Mouse (Mus musculus): ENCODE data around the gene Eps8l1.
A peak's percentile ranks its signal among the peaks of the same experiment; 100 is the strongest.
"Not testable (repeated sequence)": the region's sequence is repeated elsewhere in the genome, so short reads cannot be mapped to it uniquely, and the experiment has no call there.

The Eps8l1 gene

DNA sequence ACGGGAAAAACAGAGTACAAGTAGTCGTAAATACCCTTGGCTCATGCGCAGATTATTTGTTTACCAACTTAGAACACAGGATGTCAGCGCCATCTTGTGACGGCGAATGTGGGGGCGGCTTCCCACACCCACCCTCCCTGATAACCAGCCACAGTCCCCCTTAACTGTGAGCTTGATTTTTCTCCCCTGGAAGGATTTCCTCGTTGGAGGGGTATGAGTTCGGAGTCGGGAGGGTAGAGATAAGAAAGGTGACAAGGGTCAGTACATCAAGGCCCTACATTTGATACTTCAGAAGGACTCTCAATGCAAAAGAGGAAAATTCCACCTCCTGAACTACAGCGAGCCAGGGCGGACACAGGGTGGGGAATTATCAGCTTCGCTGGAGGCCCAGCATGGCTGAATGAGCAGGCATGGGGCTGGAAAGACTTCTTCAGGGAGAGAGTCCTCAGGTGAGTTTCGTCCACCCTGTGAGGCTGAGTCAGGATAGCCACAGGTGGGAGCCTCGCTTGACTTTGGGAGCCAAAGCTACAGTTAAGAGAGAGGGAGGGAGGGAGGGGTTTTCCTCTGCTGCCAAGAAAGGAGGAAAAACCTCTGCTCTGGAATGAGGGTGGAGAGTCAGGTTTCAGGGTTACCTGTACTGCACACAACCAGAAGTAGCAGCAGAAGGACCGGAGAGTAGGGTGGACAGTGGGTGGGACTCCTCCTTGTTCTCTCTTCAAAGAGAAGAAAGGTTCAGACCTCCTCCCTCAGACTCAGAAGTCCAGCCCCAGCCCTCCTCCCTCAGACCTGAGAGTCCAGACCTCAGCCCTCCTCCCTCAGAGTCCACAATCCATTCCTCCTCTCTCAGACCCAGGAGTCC is at the start of gene Eps8l1:
Eps8l1 (plus strand) TSS at position 99 of the 859 bp plus-strand sequence.
- DNase-seq (ENCODE audit: low read depth in 1 of 2, low spot score in 2 of 2) = no peak

DNA sequence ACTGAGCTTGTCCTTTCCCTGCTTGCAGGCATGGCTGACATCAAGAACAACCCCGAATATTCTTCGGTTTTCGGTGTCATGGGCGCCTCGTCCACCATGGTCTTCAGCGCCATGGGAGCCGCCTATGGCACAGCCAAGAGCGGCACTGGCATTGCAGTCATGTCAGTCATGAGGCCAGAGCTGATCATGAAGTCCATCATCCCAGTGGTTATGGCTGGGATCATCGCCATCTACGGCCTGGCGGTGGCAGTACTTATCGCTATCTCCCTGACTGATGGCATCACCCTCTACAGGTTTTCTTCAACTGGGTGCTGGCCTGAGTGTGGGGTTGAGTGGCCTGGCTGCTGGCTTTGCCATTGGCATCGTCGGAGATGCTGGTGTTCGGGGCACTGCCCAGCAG is 48.1 kb upstream of the Eps8l1 start:
- DNase-seq (ENCODE audit: low read depth in 1 of 2, low spot score in 2 of 2) = not testable (repeated sequence)

DNA sequence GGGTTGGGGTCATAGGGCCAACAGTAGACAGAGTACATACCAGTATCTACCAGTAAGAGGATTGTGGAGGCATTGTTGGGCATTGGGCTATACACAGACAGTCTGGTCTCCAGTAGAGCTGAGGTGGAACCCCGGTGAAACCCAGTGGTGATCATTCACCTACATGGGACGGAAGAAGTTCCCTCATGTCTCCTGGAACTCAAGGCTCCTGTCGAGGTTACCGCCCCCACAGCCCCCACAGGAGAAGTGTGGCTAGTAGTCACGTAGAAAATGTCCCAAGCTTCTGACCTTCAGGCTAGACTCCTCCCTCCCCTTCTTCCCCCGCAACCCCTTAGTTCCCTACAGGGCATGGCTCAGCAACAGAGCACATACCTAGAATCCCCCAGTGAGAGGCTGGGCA is 40.8 kb upstream of the Eps8l1 start:
- no peak for DNase-seq (ENCODE audit: low read depth in 1 of 2, low spot score in 2 of 2)

DNA sequence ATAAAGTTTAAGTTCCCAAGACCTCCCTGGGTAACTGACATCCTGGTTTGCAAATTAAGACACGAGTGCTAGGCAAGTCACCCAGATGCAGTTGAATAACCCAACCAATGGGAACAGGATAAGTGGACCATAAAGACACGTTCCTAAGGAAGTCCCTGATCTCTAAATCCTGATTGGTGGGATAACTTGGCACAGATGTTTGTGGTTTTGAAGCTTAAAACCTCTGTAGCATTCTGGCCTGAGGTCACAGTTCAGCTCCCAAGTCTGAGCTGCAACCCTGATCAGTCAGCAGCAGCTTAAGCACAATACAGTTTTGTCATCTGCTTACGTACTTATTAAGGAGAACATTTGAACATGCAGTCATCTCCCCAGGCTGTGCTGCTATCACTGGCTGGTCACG is 40.2 kb upstream of the Eps8l1 start:
- DNase-seq (ENCODE audit: low read depth in 1 of 2, low spot score in 2 of 2) = no peak

DNA sequence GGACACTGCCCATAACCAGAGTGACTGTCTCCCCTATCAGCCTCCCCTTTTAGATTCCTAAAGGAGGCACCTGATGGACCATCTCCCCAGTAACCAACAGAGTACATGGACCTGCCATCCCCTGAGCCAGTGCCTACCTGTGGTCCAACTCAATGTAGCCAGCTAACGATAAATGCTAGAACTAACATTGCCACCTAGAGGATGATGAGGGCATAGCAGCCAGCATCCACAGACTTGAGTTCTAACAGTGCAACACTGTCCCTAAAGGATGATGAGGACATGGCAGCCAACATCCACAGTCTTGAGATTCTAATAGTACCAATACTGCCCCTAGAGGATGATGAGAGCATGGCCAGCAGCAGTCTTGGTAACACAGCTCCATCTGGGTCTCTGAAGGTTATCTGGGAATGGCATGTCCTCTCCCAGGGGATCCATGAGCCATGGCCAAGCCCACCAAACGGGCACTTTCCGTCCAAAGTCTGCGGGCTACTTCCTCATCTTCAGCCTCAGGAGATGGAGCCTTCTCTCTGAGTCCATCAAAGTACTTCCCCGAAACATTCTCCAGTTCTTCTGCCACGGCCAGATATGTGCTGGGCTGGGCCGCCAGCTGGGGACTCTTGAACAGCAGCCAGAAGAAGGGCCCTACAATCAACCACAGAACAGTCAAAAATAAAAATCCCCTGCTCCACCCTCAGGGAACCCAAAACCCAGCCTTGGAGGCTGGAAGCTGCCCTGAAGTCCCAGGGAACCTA is 33.1 kb upstream of the Eps8l1 start:
- peak; percentile 53 to 77 for DNase-seq (ENCODE audit: low read depth in 1 of 2, low spot score in 2 of 2)

DNA sequence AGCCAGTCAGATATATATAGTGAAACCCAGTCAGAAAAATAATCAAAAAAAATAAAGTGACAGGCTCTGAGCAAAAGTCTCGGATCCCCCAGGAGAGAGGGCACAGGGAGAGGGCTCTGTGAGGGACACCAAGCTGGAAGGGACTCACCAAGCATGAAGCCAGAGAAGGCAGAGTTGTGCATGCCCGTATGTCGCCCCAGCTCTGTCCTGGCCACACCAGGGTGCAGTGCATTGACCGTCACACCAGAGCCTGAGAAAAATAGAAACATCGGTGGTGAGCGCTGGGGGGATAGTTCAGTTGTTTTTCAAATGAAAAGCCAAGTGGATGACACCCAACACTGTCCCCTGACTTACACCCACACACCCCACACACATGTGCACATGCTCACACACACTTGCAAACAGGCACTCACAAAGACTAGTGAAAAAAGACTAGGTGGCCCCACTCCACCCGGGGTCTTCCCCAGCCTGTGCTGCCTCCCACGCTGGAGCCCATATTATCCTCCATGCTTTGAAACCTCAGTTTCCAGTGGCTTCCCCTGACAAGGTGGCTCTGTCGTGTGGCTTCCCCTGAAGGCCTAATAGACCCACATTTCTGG is 30.1 kb upstream of the Eps8l1 start:
- no peak for DNase-seq (ENCODE audit: low read depth in 1 of 2, low spot score in 2 of 2)

DNA sequence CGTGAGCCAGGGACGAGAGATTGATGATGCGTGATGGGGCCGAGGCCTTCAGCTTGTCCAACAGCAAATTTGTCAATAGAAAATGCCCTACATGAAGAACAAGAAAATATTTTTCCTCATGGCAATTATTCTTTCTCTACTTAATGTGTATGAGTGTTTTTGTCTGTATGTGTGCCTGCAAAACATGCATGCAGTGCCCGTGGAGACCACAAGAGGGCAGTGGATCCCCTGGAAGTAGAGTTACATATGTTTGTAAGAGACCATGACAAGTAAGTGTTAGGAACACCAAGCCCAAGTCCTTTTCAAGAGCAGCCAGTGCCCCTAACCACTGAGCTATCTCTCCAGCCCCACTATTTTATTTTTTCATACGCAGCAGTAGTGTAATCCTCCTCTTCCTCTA is 28.9 kb upstream of the Eps8l1 start:
- DNase-seq (ENCODE audit: low read depth in 1 of 2, low spot score in 2 of 2) = peak in 1 of 2 experiments; percentile 69

DNA sequence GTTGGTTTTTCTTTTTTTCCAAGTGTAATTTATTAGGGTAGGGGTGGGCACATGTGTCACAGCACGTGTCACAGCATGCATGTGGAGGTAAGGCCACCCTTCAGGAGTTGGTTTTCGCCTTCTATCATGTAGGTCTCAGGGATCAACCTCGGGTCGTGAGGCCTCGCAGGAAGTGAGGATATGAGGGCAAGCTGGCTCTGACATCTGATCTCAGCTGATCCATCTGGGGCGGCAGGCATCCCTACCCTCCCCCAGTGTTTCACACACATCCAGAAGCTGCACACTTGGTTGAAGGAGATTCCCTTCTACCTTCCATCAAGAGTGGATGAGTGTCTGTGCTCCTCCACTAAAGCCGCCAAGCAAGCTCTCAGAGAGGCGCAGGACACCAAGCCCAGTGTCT is 28.4 kb upstream of the Eps8l1 start:
- DNase-seq (ENCODE audit: low read depth in 1 of 2, low spot score in 2 of 2) = no peak

DNA sequence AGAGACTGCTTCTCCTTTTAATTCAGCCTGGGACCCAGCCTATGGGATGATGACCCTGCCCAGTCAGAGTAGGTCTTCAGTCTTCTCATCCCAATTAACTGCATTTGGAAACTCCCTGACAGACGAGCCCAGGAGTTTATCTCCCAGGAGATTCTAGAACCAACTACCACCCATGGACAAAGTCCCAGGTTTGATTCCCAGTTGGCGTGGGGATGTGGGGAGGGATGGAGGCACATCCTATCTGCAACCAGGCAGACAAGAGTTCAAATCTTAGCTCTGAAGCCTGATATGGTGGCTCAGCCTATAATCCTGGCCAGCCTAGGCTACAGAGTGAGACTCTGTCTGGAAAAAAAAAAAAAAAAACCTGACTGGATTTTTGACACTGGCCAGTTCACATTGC is 22.8 kb upstream of the Eps8l1 start:
- no peak for DNase-seq (ENCODE audit: low read depth in 1 of 2, low spot score in 2 of 2)

DNA sequence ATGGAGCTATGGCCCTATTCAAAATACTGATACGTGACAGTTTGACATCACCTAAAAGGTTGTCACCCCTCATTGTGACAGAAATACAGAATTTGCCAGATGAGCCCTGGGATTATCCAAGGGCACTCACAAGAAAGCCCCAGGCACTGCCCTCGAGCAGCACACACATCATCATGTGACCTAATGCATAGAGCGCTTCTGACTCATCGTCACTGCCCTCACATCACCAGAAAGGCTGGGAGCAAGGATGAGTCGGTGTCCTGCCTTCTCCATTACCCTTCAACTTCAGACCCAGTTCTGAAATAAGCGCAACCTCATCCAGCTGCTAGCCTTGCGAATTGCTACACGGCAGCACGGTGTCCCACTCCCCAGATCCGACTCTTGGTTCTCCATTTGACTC is 19.9 kb upstream of the Eps8l1 start:
- DNase-seq (ENCODE audit: low read depth in 1 of 2, low spot score in 2 of 2) = no peak

DNA sequence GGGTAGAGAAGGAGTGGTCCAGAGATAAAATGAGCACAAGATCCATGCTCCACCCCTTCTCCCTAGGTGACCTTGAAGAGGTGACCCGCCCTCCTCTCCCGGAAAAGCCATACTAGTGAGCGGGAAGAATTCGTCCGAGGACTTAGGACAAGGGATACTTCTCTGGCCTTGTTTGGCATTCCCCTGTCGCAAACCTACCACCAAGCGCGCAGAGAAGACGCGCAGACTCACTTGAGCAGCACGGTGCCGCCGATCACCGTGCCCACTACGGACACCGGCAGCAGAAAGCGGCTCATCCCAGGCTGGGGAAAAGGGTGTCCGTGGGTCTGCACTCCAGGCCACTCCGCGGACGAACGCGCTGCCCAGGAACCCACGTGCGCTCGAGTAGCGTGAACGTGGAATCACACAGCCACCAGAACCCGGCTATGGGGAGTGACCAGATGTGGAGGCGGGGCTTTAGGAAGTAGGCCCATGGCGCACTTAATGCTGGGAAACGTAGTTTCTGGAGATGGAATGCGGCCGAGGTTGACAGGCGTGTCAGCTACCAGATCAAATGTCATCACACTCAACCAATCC is 15.2 kb upstream of the Eps8l1 start, which contains the start of gene Rdh13:
Rdh13 (minus strand) TSS at position 434 of the 576 bp plus-strand sequence.
- DNase-seq (ENCODE audit: low read depth in 1 of 2, low spot score in 2 of 2) = peak; percentile 38 to 66

DNA sequence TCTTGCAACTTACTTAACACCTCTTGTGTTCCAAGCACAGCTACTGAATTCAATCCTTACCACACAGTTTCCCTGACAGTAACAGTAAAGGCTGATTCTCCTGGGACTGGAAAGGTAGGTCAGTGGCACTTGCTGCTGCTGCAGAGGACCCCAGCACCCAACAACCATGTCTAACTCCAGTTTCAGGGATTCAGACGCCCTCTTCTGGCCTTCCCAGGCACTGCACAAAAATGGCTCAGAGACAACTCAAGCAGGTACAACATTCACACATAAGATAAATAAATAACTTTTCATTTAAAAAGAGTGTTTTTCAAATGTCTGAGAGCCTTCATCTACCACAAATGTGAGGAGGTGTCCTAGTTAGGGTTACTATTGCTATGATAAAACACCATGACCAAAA is 13.3 kb upstream of the Eps8l1 start:
- DNase-seq (ENCODE audit: low read depth in 1 of 2, low spot score in 2 of 2) = no peak

DNA sequence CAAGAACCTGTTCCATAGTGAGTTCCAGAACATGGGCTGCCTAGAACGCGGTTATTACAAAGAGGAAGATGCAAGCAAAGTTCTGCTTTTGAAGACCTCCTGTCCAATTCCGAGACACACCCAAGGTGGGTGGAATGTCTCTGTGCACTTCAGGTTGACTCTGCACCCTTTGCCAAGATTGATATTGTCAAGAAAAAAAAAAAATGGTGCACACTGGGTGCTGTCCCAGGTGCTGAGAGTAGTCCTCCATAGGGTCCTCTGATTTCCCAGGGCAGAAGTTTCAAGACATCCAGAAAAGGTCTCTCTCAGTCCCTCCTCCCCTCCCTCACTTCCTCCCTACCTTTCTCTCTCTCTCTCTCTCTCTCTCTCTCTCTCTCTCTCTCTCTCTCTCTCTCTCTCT is 12.0 kb upstream of the Eps8l1 start:
- no peak for DNase-seq (ENCODE audit: low read depth in 1 of 2, low spot score in 2 of 2)

DNA sequence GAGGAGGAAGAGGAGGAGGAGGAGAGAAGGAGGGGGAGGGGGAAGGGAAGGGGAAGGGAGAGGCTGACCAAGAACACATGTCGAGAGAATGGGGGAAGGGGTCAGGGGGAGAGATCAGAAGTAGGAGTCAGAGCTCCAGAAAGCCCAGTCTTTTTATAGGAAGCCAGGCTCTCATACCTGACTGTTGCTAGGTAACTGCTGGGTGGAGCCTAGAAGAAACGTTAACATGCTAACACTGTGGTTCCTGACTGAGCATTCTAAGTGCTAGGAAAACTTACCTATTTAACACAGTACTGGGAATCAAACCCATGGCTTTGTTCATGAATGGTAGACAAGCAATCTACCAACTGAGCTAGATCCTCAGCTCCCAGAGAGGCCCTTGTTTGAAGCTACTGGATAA is 11.3 kb upstream of the Eps8l1 start:
- DNase-seq (ENCODE audit: low read depth in 1 of 2, low spot score in 2 of 2) = no peak

DNA sequence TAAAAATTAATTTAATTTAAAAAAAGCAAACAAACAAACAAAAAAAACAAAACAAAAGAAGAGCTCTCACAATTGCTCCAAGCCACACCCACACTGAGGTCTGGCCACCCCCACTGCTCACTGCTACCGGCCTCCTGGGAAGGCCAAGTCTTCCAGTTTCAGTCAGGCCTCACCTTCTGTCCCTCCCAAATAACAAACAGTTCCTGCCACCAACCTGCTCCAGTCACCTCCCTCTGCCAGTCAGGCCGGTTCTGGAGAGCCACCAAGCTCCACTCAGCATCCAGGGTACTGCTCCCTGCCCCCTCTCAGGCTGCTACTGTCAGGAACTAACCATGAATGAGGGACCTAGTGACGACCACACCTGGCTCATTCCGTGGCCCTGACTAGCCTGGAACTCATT is 7.8 kb upstream of the Eps8l1 start:
- DNase-seq (ENCODE audit: low read depth in 1 of 2, low spot score in 2 of 2) = no peak

DNA sequence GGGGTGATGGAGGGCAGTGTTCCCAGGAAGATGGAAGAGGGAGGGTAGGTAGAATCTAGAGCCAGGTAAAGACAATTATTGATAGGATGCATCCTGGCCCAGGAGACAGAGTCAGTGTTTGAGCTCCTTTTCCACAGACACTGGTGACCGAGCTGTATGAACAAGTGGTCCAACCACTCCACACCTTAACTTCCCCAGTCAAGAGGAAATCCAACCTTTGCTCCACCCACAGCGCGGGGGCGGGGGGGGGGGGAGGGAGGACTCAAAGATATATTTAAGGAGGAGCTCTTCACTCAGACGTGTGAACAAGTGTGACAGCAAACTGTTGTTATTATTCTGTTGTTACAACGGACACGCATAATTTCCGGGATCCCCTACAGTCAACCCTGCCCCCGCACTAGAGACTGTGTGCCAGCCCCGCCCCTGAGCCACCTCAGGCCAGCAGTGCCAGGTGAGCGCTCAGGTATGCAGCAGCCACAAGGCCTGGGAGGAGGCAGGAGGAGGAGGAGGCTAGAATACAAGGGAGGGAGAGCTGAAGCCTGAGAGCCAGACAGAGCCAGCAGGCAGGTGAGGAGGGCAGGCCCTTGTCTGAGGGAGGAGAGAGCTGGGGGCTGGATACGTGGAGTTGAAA is 3.8 kb downstream of the Eps8l1 start:
- no peak for DNase-seq (ENCODE audit: low read depth in 1 of 2, low spot score in 2 of 2)

DNA sequence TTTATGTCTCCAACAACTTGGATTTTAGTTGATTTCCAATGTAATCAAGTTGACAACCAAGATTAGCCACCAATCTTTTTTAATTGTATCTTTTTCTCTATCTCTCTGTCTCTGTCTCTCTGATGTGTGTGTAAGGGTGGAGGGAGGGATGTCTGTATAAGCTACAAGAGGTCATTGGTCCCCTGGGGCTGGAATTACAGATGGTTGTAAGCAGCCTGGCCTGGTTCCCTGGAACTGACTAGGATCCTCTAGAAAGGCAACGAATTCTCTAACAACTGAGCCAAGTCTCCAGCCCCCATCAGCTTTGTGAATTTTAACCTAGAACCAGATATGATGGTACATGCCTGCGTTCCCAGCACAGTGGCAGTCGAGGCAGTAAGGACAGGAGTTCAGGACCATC is 7.3 kb downstream of the Eps8l1 start:
- no peak for DNase-seq (ENCODE audit: low read depth in 1 of 2, low spot score in 2 of 2)

DNA sequence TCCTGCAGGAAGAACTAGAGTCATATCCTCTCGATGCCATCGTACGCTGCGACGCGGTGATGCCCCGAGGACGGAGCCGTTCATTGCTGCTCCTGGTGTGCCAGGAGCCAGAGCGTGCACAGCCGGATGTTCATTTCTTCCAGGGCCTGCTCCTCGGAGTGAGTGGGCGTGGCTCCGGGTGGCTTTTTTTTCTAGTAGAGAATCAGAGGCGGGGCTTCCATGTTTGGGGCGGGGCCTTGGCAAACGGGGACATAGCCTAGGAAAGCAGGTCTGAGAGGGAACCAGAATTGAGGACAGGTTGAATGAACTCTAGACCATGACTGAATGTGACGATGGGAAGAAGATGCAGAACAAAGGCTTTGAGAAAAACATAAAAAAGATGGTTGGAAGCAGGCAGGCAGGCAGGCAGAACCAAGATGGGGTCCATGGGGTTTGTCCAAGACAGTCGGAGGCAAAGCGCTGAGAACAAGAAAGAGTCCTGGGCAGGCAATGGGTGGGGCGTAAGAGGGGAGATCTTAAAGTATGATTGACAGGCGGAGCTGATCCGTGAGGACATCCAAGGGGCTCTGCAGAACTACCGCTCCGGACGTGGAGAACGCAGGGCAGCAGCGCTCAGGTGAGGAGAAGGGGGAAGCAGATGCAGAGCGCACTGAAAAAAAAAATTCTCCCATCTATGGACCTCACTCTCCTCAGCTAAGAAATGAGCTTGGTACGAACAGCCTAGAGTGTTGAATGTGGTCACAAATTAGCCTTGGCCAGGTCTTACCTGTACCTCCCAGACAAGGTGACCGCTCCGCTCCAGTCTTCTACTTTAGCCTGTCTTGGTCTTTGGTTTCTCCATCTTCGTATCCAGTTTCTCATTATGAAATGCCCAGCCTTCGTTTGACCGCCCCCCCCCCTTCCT is 10.1 kb downstream of the Eps8l1 start:
- no peak for DNase-seq (ENCODE audit: low read depth in 1 of 2, low spot score in 2 of 2)

DNA sequence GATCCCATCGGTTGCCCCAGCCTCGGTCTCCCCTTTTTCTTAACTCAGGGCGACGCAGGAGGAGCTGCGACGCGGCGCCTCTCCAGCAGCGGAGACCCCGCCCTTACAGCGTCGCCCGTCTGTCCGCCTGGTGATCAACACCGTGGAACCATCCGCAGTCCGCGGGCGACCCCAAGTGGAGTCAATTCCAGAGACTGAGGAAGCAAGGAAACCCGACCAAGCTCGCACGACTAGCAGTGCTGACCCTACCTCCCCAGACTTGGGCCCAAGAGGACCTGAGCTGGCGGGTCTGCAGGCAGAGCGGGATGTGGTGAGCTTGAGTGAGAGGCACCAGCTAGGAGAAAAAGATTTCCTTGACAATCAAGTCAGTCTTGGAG is 10.7 kb downstream of the Eps8l1 start:
- peak in 1 of 2 experiments; percentile 25 for DNase-seq (ENCODE audit: low read depth in 1 of 2, low spot score in 2 of 2)

DNA sequence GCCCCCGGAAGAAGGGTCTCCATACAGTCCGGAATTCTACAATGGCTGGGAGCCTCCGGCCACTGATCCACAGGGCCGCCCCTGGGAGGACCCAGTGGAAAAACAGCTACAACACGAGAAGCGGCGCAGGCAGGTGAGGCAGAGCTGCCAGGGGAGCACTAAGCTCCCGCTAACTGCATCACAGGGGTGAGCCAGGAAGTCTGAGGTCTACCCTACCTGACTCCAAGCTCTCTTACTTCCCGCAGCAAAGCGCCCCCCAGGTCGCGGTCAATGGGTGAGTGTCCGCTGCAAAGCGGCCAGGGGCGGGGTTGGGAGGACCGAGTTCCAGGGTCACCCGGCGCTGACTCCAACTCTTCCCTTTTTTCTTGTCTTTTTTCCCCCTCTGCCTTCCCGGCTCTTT is 13.5 kb downstream of the Eps8l1 start:
- no peak for DNase-seq (ENCODE audit: low read depth in 1 of 2, low spot score in 2 of 2)

Measured in monocyte, adult 2 months (primary cell).